Mouse (Mus musculus): ENCODE measurements around the gene Kifc5b. TPM values are rescaled to one million over a fixed set of nuclear protein-coding genes. Genes with fewer than 3 reads are reported as not detected.

Gene Kifc5b
- polyA plus RNA-seq (2017; shearing (Covaris generic)): 1.4 TPM

GRCm38 (mm10) chr17:26916711-26917482, at the start of gene Kifc5b:
Kifc5b (plus strand) TSS chr17:26917091.

GRCm38 (mm10) chr17:26932839-26933398, 16.0 kb downstream of the Kifc5b start, which contains the start of gene Phf1:
Phf1 (plus strand) TSS chr17:26933052.

GRCm38 (mm10) chr17:26939178-26939972, 22.5 kb downstream of the Kifc5b start, which contains the start of gene Cuta:
Cuta (minus strand) TSS chr17:26939569.

GRCm38 (mm10) chr17:26941031-26941789, 24.3 kb downstream of the Kifc5b start, which contains the start of gene Syngap1:
Syngap1 (plus strand) TSS chr17:26941253.

GRCm38 (mm10) chr17:26972703-26973574, 56.0 kb downstream of the Kifc5b start, which contains the start of gene Zbtb9:
Zbtb9 (plus strand) TSS chr17:26973167.

Other genes starting within 250 kb of the Kifc5b start
- 199 TPM for gene Crebrf, start 201.4 kb upstream of the Kifc5b start, polyA plus RNA-seq (2017; shearing (Covaris generic))
- gene Bnip1, start 136.0 kb upstream of the Kifc5b start, polyA plus RNA-seq (2017; shearing (Covaris generic)): 20.7 TPM
- not detected for gene Nkx2-5, start 72.1 kb upstream of the Kifc5b start, polyA plus RNA-seq (2017; shearing (Covaris generic))
- gene Phf1, start 16.0 kb downstream of the Kifc5b start, polyA plus RNA-seq (2017; shearing (Covaris generic)): 151 TPM
- 114 TPM for gene Cuta, start 22.5 kb downstream of the Kifc5b start, polyA plus RNA-seq (2017; shearing (Covaris generic))
- 0.07 TPM for gene Syngap1, start 24.2 kb downstream of the Kifc5b start, polyA plus RNA-seq (2017; shearing (Covaris generic))
- 33.5 TPM for gene Zbtb9, start 56.1 kb downstream of the Kifc5b start, polyA plus RNA-seq (2017; shearing (Covaris generic))
- 0.47 TPM for gene Bak1, start 111.9 kb downstream of the Kifc5b start, polyA plus RNA-seq (2017; shearing (Covaris generic))
- 37.5 TPM for gene Itpr3, start 140.2 kb downstream of the Kifc5b start, polyA plus RNA-seq (2017; shearing (Covaris generic))
- 48.6 TPM for gene Uqcc2, start 216.8 kb downstream of the Kifc5b start, polyA plus RNA-seq (2017; shearing (Covaris generic))